Mouse (Mus musculus) gastrocnemius, adult 18-20 months (tissue): ENCODE measurements around the gene Sclt1. TPM values are rescaled to one million over a fixed set of nuclear protein-coding genes. Genes with fewer than 3 reads are reported as not detected.
A peak's percentile ranks its signal among the peaks of the same experiment; 100 is the strongest.
"Not testable (repeated sequence)": the region's sequence is repeated elsewhere in the genome, so short reads cannot be mapped to it uniquely, and the experiment has no call there.

Experiments
- DNase-seq: peaks from one replicate; pipeline ENCODE4 v3.0.0; 2021; ENCODE audit warnings: low spot score
- long read RNA-seq, 2 experiments: library from polyadenylated mRNA; stranded (forward); transcript quantifications; one replicate each; pipeline ENCODE4 v2.0.0; 2021
- total RNA-seq, 2 experiments: library from RNA; stranded (reverse); gene quantifications; 2 replicates each; pipeline ENCODE4 v1.2.3; 2021

Sclt1 gene
- total RNA-seq = 1 to 10 TPM; 4.2 to 5.3 TPM
- long read RNA-seq, experiment 1, transcript Sclt1-201 (21 exons, 3,005 nt) = major isoform, 5 of 7 reads
- long read RNA-seq, experiment 1, partial matches to known transcripts = 0 of 7 reads
- long read RNA-seq, experiment 1, other reads (novel, unspliced or antisense) = 2 of 7 reads
- long read RNA-seq, experiment 2, transcript Sclt1-201 (21 exons, 3,005 nt) = major isoform, 9 of 13 reads
- long read RNA-seq, experiment 2, partial matches to known transcripts = 1 of 13 reads
- long read RNA-seq, experiment 2, other reads (novel, unspliced or antisense) = 3 of 13 reads

GRCm38 (mm10) chr3:41742278-41742934 lies at the start of gene Sclt1, which contains the start of gene D3Ertd751e:
TSS of gene Sclt1 (minus strand) at chr3:41742514.
TSS of gene D3Ertd751e (plus strand) at chr3:41742611.
- DNase-seq = peak; percentile 97

DNA sequence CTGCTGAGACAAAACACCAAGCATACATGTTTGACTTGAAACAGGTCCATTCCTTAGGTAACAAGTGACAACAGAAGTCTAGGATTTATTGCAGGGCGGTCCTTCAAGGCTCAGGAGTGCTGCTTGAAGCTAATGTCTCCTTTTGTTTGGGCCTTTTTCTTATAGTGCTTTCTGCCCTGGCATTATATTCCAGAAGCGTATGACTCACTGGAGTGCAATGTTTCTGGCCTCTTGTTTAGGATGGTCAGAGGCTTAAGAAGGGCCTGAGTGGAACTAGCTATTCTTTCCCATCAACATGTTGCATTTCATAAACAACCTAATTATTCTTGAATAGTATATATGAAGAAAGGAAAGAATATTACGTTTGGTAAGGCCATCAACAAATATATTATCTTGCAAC lies 19.8 kb upstream of the Sclt1 start:
- no peak for DNase-seq

DNA sequence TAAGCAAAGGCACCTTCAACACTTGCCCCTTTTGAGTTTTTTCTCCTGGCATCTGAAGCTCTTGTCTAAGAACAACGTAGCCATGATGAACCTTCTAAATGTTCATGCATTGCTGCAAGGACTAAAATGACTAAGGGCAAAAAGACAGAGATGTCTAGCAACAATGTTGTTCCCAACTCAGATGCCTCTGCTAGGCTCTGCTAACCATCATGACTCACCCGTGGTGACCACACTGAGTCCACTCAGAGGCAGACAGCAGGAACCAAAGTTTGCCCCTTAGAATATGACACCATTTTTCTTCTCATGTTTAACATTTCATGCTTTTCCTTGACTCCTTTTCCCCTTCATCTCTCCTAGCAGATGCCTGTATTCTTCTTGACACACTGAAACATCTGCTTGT lies 12.2 kb upstream of the Sclt1 start:
- no peak for DNase-seq

DNA sequence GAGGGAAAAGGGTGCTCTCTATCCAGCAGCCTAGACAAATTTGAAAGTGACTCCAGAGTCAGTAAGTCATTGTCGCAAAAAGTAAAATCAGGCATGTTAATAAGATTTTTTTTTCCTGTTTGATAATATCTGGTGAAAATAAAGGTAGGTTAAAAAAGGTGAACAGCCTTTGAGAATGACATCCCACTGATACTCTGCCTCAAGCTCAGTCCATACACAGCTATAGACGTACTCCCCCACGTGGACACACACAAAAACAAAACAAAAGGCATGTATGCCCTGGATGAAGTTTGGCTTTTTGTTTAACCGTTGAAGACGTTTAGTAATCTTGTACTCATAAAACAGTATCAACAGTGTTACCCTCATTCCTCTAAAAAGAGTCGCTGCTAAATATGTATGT lies 1.1 kb upstream of the Sclt1 start:
- DNase-seq = peak; percentile 10

DNA sequence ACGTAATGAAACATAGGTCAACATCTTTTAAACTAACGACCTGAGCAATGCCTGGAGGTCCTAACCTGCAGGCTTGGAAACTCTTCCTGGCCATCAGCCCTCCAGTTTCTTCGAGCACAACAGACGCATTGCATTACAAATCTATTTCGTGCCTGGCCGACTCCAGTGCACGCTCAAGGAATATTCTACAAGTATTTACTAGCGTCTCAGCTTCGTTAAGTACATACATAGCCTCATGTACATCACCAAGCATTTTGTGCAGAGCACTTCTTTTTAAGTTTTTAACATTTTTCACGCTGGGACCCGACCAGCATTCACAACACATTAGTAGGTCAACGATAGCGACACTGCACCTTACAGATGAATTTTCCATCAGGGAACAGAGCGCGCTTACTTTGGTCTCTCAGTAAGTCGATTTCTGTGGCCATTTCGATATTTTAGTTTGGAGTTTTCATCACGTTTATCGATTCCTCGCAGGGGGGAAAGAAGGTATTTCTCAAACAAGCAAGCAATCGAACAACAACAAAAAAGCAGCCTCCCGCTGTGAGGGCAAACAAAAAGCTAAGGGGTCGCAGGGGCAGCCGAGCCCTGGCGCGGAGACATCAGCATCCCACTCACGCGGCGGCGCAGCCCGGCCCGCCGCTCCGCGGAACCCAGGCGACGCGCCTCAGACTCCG lies 575 bp downstream of the Sclt1 start:
- peak; percentile 1 for DNase-seq

DNA sequence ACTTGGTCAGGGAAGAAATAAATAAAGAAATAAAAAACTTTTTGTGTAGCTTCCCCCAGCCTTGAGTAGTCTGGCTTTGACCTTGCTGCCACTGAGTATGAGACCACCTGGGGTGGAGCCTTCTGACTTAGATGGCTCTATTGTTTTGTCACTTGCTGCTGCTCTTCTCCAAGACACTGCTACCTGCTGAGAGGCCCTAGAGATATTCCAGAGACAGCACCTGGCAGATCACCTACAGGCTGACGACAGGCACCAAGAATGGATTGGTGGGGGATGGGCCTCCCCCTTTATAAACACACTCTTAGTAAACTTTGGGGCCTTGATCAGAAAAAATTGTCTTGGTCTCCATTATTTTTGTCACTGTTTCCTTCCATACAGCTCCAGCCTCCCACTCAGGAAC lies 46.6 kb downstream of the Sclt1 start:
- DNase-seq = no peak

DNA sequence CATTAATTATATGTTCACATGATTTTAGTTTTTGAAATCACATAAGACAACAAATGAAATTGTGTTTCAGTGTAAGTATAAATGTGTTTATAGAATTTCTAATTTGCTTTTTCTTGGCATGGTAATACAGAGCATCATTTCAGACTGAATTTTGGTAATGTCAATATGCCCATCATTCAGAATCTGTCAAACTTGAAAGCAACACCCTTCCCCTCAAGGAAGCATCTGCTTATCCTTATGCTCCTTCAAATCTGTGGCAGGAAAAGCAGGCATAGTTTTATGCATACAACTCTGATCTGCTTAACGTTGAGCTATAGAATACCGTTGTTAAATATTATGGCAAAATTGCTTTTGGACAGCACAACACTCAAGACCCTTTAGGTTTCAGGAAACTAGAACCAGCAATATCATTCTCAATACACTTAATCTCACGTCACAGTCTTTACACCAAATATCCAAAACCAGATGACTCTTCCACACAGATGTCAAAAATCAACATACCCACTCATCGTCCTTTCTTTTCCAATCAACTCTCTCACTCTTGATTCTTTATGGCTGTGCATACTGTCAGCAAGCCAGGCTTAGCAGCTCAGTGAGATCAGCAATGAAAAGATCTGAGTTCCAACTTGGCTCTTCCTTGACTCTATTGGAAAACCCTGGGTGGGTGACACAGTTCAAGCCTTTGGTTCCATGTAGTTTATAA lies 49.7 kb downstream of the Sclt1 start:
- DNase-seq = no peak

DNA sequence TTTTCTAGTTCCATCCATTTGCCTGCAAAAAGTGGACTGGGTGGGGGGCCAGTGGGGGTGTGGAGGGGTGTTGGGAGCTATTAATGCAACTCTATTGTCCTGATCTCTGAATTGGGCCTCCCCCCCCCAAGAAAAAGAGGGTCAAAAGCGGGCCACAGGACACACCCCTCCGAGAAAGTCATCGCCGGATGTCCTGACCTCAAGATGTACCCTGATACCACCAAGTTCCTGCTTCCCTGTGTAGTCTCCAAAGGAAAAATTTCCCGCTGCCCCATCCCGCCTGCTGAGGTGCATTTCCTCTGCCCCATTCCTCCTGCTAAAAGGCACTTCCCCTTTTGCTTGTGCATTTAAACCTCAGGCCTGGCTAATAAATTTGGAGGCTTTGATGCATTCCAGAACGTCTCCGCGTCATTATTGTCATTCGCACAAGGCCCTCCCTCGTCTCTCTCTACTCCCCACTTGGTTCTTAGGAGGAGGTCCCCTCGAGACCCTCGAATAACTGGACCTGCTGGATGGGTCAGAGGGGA lies 52.1 kb downstream of the Sclt1 start:
- not testable (repeated sequence) for DNase-seq

DNA sequence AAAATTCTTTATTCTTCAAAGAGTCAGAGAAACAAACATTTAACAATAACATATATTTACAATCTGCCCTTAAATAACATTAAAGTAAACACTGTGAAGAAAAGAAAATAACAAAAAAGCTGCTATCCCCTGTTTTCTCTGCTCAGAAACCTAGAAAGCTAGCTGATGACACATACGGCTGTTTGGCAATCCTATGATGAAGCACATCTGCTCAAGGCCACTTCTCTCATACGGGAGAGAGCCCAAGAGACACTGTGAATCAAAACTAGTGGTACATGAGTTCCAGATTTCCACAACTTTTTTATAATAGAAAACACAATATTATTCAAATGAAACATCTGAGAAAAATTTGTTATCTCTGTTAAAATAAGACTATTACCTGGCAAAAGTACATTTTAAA lies 55.9 kb downstream of the Sclt1 start:
- DNase-seq = no peak

- no peak for DNase-seq
Observed at GRCm38 (mm10) chr3:41682084-41682483, 60.2 kb downstream of the Sclt1 start.

GRCm38 (mm10) chr3:41676648-41677047 lies 65.7 kb downstream of the Sclt1 start:
- no peak for DNase-seq

- no peak for DNase-seq
Observed at GRCm38 (mm10) chr3:41674778-41675177, 67.5 kb downstream of the Sclt1 start.

GRCm38 (mm10) chr3:41655642-41656041 lies 86.7 kb downstream of the Sclt1 start:
- no peak for DNase-seq

- no peak for DNase-seq
Observed at GRCm38 (mm10) chr3:41620971-41621370, 121.3 kb downstream of the Sclt1 start.

DNA sequence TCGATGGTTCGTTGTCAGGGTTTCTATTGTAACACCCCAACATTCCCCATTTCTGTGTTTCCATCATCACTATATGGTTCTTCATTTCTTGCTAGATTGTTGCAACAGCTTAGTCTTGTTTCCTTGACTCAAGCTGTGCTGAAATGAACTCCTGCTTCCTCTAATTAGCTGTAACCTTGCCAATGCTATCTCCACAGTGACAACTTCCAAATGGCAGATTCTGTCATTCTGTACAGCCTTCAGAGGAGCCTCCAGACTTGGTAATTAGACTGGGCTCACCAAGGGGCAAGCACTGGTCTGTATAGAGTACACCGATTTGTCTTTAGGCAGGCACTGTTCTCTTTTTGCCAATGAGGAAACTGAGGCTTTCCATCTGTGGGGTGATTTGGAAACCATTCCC lies 123.8 kb downstream of the Sclt1 start:
- DNase-seq = no peak

- no peak for DNase-seq
Observed at GRCm38 (mm10) chr3:41618036-41618435, 124.3 kb downstream of the Sclt1 start.

DNA sequence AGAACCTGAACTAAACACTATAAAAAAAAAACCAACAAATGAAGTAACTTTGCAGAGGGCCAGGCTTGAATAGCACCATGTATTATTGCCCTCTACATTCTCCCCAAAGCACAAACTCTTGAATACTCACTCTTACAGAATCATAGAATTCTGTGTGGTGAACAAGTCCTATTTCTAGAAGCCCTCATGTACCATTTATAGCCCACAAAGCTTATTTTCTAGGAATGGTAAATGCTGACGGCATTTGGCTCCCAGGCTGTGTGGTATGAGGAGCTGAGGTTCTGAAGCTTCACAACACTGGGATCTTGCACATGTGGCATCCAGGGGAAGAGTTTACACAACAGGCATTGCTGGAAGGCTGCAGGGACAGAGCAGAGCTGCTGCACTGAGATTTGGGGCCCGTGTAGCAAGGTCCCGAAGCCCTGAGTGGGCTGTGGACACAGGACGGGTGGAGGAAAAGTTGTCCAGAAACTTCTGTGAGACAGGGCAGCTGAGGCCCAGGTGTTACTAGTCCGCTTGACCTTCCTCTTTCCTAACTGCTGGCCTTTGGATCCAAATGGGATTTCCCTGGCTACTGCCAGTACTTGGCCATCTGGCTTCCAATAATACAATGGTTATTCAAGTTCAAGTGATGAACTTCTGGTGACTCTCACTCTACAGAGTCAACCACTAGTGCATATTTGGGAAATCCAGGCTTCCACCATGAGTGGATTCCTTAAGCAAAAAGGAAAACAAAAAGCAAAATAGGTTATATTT lies 127.9 kb downstream of the Sclt1 start:
- no peak for DNase-seq

- DNase-seq = no peak
Observed at GRCm38 (mm10) chr3:41613706-41614105, 128.6 kb downstream of the Sclt1 start.

DNA sequence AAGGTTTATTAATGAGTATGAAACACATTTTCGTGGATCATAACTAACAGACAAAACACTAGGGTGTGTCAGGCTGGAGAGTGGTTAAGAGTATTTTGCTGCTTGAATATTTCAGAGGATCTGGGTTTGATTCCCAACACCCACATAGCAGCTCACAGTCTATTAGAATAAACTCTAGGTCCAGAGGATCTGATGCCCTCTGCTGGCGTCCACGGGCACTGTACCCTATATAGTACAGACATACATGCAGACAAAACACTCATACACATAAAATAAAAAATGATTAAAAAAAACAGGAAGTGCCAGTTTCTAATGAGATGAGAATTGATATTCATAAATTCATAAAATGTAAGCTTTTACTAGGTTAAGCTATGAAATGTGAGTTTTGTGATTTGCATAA lies 130.1 kb downstream of the Sclt1 start:
- no peak for DNase-seq

DNA sequence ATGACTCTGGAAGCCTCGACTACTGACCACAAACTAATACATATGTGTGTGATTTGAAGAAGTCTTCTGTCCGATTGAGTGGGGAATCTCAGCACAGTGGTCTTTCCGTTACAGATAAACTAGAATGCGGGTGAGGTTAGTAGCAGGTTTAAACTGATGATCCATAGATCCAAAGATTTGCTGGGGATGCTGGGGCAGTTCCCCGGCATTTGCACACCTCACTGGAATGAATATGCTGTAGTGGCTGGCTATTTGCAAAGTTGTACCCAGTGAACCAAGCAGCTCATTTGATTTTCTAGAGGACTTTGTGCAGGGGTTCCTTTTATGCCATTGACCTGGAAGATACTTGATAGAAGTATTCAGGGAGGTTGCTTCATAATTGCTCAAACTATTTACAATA lies 133.2 kb downstream of the Sclt1 start:
- DNase-seq = no peak

DNA sequence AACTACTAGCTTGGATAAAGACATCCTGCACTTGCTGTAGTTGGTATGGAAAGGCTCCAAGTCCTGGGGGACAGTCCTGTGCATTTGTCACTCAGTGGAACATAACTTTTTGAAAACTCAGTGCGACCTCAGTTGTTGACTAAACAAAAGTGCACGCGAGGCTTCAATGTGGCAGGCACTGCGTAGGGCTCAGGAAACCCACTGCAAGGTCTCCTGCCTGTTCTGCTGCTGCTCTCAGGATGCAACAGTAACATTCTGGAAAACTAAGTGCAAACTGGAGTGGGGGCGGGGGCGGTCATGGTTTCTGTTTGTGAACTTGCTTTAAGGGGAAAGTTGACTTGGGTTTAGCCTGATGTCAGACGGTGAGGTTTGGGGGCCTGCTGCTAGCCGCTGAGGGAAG lies 134.8 kb downstream of the Sclt1 start:
- DNase-seq = peak; percentile 0
